Mouse (Mus musculus): ENCODE results near the gene 5430419D17Rik.

5430419D17Rik gene

DNA sequence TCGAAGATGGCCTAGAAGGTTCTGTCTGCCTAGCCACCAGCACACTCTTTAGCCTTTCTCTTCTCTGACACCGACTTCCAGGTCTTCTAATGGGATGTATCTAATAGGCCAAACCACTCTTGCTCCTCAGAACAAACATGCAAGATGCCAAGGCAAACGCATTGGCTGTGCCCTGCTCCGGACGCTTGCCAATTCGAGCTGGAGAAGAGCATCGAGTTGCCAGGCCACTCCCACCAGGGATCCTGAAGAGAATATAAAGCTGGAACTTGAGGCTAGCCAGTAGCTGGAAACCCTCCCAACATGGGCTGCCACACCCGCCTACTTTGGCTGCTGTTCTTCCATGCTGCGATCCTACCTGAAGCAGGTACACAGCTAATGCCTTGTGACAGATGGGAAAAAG lies at the start of gene 5430419D17Rik:
TSS of gene 5430419D17Rik (plus strand) at position 282 of the 400 bp plus-strand sequence.
- DNase-seq (ENCODE audit: low spot score), result no peak

DNA sequence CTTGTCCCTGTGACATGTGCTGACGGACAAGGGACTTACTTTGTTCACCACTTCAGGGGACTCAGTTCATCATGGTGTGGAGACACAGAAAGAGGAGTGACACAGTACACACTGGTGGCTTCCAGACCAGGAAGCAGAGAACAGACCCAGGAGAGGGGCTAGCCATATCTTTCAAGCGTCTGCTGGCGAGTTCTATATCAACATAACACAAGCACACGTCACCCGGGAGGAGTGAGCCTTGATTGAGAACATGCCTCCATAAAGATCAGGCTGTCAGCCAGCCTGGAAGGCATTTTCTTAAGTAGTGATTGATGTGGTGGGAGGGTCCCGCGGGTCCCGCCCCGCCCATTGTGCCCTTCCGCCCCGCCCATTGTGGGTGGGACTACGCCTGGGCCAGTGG lies 44.2 kb upstream of the 5430419D17Rik start:
- no peak for DNase-seq (ENCODE audit: low spot score)

DNA sequence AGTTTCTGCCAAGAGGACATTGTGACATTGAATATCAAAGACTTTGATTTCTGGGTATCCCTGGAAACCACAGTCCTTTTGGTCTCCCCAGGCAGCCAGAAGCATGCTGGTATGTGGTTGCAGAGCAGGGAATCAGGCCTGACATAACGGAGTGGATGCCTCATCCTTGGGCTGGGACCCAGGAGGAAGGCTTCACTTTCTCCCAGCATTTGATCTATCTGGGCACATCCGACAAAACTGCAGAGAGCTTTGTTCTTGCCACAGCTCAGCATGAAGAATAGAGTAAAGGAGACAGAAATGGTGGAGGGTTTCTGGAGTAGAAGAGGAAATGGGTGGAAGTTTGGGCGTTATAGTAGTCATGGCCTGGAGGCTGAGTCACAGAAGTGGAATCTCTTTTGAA lies 41.0 kb upstream of the 5430419D17Rik start:
- DNase-seq (ENCODE audit: low spot score), result no peak

DNA sequence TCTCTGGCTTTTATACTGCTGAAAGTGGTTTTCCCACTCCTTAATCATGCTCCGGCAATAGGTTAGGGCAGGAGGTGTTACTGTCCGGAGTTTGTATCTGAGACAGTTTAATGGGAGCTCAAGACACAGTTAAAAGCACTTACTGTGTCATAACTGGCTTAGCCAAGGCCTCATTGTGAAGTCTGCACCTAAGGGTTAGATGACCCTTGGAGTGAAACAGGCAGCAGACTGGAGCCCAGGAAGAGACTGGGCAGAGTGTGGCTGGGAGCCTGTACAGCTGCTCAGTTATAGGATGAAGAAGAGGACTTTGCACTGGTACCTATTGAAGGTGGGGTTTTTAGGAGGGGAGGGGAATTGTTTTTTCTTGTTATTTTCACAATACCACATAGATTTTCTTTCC lies 28.0 kb upstream of the 5430419D17Rik start, which contains the start of gene 4933402N03Rik:
TSS of gene 4933402N03Rik (minus strand) at position 101 of the 400 bp plus-strand sequence.
- DNase-seq (ENCODE audit: low spot score), result no peak

DNA sequence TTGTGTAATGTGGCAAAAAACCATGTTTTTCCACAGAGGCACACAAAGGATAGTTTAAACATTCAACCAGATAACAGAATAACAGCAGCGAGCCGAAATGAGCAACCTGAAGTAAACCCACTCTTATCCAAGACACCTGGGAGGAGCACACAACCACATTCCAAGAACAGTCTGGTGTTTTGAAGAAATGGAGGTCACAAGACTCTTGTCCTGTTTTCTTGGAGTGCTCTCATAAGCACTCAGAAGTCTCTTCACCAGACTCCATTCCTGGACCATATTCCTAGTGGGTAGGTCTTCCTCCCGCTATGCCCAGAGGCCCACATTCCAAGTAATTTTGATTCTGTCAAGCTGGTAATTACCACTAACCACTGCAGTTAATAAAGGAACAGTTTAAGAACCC lies 24.0 kb upstream of the 5430419D17Rik start:
- DNase-seq (ENCODE audit: low spot score), result no peak

DNA sequence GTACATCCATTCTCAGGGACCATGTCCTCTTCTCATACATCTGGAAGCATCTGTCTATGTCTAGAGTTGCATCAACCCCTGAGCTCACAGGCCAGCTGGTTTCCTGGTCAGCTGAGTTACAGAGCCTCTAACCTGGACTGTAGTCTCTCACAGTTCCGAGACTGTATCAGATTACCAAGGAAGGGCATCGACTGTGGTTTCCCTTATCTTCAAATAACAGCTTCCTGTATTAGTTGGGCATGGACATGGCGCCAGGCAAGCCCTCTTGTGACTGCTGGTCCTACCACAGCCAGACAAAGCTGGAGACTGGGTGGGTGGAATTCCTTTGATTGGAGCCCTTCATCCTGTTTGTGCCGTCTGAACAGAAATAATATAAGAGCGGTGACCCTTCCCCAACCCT lies 21.2 kb upstream of the 5430419D17Rik start:
- DNase-seq (ENCODE audit: low spot score), result no peak

DNA sequence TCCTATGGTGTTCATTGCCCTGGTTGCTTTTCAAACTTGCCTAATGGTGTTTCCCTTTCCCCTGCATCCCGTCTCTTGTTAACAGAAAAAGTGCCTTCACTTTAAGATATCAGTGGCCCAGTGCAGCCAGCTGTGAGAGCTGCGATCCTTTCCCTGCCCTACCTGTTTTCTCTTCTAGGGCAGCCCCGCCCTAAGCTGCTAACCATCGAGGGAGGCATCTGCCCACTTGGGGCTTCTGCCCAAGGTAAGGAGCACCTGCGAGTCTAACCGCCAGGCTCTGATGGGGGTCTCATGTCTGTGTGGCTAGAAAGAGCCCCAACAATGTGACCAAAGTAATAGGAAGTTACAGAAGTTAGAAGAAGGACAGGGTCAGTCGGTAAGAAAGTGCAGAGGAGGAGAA lies 12.0 kb upstream of the 5430419D17Rik start:
- DNase-seq (ENCODE audit: low spot score), result no peak

DNA sequence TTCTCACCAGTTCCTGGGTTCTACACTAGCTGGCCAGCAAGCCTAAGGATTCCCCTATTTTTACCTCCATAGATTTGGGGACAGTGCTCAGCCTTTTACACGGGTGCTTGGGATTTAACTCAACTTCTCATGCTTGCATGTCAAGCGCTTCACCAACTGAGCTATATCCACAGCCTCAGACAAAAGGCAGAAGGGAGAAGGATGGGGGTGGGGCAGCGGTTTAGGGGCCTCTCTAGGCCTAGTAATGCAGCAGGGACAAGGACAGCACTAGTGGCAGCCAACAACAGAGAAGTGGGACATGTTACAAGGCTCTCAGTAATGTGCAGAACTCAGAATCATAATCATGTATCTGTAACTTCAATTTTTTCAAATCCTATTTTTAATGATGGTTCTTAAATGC lies 6.4 kb upstream of the 5430419D17Rik start:
- no peak for DNase-seq (ENCODE audit: low spot score)

DNA sequence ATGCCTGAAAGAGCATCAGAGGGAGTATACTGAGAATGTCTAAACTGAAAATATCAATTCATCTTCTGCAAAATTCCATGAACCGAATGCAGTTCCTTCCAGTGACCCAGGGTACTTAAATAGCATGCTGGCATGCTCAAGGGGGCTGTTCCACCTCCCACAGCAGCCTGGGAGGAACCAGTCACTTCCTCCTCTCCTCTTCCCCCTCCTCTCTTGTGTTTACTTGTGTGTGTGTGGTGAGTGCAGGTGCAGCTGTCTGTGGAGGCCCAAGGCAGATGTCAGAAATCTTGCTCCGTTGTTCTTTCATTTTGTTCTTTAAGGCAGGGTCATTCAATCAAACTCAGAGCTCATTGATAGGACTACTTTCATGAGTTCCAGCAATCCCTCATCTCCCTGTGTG lies 5.1 kb upstream of the 5430419D17Rik start:
- no peak for DNase-seq (ENCODE audit: low spot score)

DNA sequence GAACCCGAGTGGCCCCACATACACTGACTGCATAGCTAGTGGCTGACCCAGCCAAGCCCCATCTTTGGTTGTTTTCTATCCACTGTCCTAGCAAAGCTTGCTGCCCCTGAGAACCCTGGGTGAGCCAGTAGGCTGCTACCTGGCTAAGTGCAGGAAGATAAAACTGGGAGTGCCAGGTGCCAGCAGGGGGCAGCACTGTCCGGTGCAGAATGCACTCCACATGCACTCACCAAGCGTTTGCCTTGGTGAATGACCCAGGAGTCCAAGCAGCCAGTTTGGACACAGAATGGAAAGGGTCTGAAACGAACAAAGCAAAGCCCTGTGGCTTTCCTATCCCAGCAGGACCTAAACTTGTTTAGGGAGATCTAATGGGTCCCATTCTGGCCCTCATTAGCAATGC lies 8.5 kb downstream of the 5430419D17Rik start:
- DNase-seq (ENCODE audit: low spot score), result peak; percentile 6

DNA sequence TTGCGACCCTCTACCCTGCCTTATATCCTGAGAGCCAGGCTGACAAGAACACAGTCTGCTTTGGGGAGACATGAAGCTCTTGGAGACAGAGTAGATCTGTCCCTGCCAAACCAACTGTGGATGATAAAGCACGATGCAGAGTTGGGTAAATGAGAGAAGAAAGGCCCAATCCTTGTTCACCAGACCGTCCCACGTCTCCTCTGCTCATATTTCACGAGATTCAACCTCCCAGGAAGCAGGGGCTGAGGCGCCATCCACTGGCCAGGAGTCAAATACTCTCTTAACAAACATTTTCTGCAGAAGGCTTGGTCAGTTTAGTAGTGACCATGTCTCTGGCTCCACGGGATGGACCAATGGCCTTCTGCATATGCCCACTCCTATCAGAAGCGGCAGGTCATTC lies 10.1 kb downstream of the 5430419D17Rik start:
- no peak for DNase-seq (ENCODE audit: low spot score)

DNA sequence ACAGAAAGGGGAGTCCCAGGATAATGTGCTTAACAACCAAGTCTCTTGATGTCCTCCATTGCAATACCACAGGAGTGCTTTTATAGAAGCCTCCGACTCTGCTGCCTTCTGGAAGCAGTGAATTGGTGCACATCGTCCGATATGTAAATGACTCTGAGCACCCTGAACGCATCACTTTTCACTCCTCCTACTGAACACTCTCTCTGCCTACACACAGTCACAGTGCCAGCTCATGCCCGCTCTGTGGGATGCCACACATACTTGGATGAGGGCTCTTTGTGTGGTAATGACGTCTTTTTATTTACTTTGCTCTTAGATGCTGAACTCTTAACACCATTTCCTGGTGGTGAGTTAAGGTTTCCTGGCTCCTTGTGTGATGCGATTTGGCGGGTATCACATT lies 12.8 kb downstream of the 5430419D17Rik start:
- no peak for DNase-seq (ENCODE audit: low spot score)

DNA sequence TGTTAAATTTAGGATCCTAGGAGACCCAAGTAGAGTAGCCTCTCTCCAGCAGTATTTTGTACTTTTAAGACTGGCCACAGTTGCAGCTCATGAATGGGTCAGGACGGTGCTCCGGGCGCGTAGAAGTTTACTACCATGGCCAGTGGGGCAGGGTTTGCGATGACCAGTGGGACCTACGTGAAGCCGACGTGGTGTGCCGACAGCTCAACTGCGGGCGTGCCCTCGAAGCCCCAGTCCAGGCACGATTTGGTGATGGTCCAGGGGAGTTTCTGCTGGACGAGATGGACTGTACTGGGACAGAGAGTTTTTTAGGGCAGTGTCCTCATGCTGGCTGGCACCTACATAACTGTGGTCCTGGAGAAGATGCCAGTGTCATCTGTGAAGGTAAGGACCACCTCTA lies 13.8 kb downstream of the 5430419D17Rik start:
- DNase-seq (ENCODE audit: low spot score), result no peak

DNA sequence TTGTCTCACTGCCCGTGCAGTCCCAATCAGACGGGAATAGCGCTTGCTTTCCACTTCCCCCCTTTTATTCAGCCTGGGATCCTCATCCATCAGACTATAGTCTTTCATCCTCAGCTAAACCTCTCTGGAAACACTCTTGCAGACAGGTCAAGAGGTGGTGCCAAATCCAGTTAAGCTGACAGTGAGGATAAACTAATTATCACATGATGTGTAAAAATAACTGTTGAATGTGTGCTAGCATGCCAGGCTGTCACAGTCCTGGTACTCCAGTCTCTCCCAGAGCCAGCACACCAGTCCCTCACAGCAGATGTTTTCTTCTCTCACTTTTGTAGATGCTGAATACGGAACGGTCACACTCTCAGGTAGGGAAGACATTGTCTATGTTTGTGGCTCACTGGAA lies 48.9 kb downstream of the 5430419D17Rik start:
- no peak for DNase-seq (ENCODE audit: low spot score)

DNA sequence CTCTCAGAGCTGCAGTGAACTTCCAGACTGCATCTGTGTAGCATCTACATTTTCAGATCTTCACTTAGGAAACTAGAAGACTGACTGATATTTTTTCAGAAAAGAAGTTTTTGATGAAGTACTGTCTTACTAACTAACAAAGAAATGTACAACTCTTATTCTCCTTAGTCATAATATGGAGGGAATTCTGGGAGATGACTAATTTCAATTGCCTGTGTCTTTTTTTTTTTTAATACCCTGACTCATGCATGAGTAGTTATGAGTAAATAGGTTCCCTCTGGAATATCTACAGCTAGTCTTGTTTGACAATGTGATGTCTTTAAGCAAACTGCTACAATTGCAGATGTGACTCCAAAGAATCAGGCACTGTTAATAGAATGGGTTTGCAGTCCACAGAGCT lies 61.9 kb downstream of the 5430419D17Rik start:
- no peak for DNase-seq (ENCODE audit: low spot score)

DNA sequence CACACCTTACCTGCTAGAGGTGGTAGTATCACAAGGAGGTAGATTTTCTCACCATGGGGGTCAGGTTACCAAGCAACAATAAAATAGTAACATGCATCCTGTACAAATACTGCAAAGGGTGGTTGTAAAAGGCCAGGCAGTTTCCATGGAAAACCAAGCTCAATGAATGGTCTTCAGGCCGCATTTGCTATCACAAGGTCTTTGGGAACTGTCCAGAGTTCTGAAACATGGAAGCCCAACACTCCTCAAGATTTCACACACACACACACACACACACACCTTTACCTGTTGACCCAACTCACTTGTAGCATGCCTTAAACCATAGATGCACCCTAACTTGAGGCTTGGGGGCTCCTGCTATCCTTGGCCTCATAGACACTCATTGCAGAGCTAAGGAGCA lies 70.8 kb downstream of the 5430419D17Rik start:
- no peak for DNase-seq (ENCODE audit: low spot score)

DNA sequence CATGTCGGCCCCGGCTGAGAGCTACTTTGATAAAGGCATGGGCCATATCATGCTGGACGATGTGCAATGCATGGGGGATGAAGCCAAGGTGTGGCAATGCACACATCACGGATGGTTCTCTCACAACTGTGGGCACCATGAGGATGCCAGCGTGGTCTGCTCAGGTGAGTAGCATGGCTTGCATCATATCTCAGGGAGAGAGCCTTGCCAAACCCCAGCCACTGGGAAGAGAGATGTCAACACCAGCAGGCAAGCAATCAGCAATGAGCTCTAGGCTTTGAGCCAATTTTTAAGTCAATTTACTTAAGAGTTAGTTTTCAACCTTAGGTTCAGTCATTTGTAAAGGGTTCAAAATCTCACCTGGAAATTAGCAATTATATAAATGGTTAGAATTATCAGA lies 82.6 kb downstream of the 5430419D17Rik start:
- no peak for DNase-seq (ENCODE audit: low spot score)

DNA sequence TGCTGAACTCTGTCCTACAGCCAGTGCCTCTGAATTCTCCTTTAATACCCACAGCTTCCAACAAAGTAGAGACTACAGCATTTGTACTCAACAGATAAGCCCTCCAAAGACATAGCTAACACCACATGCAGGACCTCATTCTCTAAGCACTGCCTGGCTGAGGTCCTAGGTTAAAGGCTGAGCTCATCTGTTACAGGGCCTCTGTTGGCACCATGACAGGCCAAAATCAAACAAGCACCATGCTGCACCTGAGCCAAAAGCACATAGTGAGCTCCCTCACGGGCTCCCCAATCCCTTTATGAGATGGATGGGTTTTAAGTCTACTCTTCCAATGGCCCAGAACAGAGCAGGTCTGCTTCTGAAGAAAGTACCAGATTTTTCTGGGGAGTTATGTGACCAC lies 83.1 kb downstream of the 5430419D17Rik start:
- DNase-seq (ENCODE audit: low spot score), result no peak

DNA sequence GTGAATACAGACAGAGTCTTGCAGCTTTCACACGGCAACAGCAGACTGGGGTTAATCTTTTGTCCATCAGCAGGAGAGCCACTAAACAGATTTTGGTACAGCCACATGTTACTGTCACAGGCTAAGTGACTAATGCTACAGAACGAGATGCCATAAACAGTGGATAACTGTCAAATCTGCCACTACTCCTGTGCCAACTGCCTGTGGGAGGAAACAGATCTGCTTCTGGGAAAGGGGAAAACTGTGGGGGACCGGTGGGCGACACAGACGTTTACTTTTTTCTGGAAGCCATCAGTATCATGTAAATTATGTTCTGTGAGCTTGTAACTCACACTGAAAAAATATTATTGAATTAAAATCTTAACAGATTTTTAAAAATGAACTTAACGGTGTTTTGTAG lies 86.7 kb downstream of the 5430419D17Rik start:
- DNase-seq (ENCODE audit: low spot score), result no peak

DNA sequence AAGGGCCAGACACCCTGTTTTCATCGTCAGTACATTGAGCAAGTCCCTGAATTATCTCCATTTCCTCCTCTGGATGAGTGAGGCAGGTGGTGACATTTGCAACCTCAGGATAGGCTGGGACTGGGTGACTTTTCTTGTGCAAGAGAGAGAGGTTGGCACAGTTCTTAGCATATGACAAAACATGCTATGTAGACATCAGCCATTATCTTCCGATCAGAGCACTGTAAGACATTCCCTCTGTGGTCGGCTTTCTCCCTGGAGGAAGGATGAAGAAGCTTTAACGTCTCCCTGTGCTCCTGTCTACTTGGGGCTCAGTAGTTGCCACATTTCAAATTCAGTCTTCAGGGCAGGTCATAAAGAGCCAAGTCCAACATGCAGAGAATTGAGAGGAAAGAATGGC lies 90.0 kb downstream of the 5430419D17Rik start:
- no peak for DNase-seq (ENCODE audit: low spot score)

DNA sequence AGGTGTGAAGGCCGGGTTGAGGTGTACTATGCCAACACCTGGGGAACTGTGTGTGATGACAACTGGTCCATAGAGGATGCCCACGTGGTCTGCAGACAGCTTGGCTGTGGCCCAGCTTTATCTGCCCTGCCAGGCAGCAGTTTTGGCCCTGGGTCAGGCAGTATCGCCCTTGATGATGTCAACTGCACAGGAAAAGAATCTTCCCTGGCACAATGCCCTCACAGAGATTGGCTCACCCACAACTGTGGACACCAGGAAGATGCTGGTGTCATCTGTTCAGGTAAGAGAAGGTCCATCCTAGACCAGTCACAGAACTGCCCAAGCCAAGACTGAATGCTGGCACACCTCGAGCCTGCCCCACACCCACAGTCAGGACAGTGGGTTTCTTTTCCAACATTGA lies 91.6 kb downstream of the 5430419D17Rik start:
- DNase-seq (ENCODE audit: low spot score), result no peak

DNA sequence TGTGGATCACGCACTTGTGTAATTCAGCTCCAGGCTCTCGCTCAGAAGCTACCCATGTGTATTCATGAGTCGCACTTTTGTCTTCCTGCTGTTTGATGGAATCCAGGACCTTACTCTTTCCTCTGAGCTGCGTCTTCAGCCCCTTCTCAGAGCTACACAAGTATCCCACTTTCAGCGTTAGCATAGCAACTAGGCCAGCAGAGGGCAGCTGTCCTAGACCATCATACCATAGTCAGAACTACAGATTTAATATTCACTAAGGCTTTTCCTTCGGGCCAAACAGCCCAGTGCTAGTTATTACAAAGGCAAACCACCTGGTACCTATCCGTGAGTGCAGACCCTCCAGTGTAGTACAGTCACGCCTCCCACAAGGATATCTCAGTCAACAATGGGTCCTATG lies 122.9 kb downstream of the 5430419D17Rik start:
- DNase-seq (ENCODE audit: low spot score), result no peak

DNA sequence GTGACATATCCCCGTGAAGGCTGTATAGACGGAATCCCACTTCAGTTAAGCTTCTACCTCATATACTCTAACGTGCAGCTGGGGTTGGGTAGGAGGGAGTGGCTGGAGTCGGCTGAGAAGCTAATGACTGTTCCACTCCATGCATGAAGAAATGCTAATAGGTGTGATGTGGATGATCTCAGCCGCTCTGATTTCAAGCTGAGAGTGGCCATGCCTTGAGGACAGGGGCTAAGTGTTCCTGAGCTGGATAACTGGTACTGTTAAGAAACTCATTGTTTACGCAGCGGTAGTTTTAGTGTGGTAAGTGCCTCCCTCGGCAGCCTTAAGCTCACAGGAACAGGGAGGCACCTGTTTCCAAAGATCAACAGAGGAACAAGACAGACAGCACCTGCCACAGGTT lies 129.1 kb downstream of the 5430419D17Rik start:
- DNase-seq (ENCODE audit: low spot score), result no peak

DNA sequence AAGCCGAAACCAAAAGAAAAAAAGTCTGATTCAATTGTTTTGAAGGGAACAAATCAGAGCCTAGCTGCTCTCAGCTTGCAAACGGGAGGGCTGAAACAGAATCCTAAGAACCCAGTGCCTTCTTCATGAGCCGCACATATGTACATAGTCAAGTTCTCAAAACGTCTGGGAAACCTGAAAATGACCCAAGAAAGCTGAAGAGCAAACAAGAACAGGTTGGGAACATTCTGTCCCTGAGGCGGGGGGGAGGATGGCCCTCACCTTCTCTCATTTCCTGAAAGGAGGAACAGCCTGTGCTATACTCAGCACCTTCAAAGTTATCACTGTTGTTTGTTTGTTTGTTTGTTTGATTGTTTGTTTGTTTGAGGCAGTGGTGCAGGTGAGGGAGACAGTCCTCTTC lies 132.5 kb downstream of the 5430419D17Rik start:
- DNase-seq (ENCODE audit: low spot score), result no peak

DNA sequence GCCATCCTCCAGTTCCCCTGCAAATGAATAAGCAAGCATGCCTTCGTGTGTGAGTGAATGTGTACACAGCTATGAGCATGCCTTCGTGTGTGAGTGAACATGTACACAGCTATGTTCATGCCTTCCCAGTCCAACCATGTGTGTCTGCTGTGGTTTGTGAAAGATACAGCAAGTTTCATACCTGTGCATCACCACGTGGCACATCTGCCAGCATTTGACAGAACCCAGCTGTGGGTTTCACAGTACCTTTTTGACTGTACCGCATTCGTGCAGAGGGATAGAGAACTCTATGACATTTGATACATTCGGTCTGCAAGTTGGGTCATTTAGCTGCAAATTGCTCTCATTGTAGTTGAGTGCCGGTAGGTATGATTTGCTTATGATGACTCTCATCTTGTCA lies 140.3 kb downstream of the 5430419D17Rik start:
- DNase-seq (ENCODE audit: low spot score), result no peak
